8 mouse cellular contexts compared by ENCODE assay signal in the genomic region with DNA sequence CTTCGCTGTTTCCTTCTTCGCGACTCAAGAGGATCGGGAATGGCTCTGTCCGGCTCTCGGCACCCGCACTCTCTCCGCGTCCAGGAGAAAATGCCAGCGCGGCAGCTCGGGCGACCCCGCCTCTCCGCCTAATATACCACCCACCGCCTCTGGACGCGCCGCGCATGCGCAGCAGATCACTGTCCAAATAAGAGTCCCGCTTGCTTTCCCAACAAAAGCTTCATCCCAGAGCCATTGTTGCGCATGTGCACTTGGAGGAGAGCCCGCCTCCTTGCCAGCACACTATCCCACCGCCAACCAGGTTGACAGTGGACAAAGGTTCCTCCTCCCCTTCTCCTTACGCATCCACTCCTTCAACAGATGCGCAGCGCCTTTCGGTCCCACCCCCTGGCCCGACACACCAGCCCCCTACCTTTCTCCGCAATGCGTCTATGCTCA. TPM values are rescaled to one million over a fixed set of nuclear protein-coding genes. Genes with fewer than 3 reads are reported as not detected.
DNase-seq lines count a peak whose midpoint lies in the region; ATAC-seq and TF ChIP-seq lines count a peak whose summit lies in the region.

A gene (minus strand): TSS at position 226 of the 438 bp plus-strand sequence.

- peak; percentile 40 to 45 for DNase-seq in spleen, adult 18-20 months
- DNase-seq in spleen, adult 12 weeks (ENCODE audit: low spot score) = no peak
- DNase-seq in embryonic facial prominence, embryonic 11.5 days (ENCODE audit: low spot score) = peak; percentile 92
- peak; percentile 89 to 95 for DNase-seq in heart, adult 18-20 months
- peak; percentile 97 for DNase-seq in kidney, adult 2 months
- DNase-seq in limb, embryonic 11.5 days (ENCODE audit: low spot score) = peak; percentile 91
- DNase-seq in spleen, postnatal 4 days (ENCODE audit: low spot score in 2 of 2) = peak; percentile 36 to 69

- peak; percentile 95 for ATAC-seq in embryonic facial prominence, embryonic 11.5 days (replicated peaks; ENCODE audit: insufficient number of reproducible peaks, low FRiP score, low TSS enrichment, low read depth)
- ATAC-seq in limb, embryonic 11.5 days (ENCODE audit: insufficient number of reproducible peaks, low FRiP score, low TSS enrichment, low read depth) = peak; percentile 95
- peak; percentile 92 for ATAC-seq in midbrain, embryonic 13.5 days

- peak; percentile 43 for TF ChIP-seq POLR2A in kidney, adult 2 months (IDR thresholded peaks at IDR 0.05; ENCODE audit: low read depth, low read length)

- no peaks in the 10 kb centered on the region; the same call in 1 of the 2 replicates for H3K27me3 ChIP-seq in embryonic facial prominence, embryonic 11.5 days (ENCODE audit: control insufficient read depth, insufficient read depth, low read length)
- no peaks in the 10 kb centered on the region for H3K27me3 ChIP-seq in kidney, adult 2 months (replicated peaks; ENCODE audit: control insufficient read depth, insufficient read depth, low read length)
- H3K27me3 ChIP-seq in limb, embryonic 11.5 days (ENCODE audit: control insufficient read depth, insufficient read depth, low read length) = peaks cover 12% of the 10 kb centered on the region; the same call in 1 of the 2 replicates
- no peaks in the 10 kb centered on the region; the same call in 1 of the 2 replicates for H3K27me3 ChIP-seq in midbrain, embryonic 13.5 days

- peak within 1 kb of the TSS; percentile 82 for H3K9ac ChIP-seq in embryonic facial prominence, embryonic 11.5 days (replicated peaks; ENCODE audit: low read length)
- peak within 1 kb of the TSS; percentile 79 for H3K9ac ChIP-seq in limb, embryonic 11.5 days (ENCODE audit: low read length)
- peak within 1 kb of the TSS; percentile 86 for H3K9ac ChIP-seq in midbrain, embryonic 13.5 days (replicated peaks)

- peak within 1 kb of the TSS; percentile 45 for H3K4me2 ChIP-seq in embryonic facial prominence, embryonic 11.5 days (ENCODE audit: low read depth, low read length)
- peak within 1 kb of the TSS; percentile 43 for H3K4me2 ChIP-seq in limb, embryonic 11.5 days (ENCODE audit: low read depth, severe bottlenecking)
- peak within 1 kb of the TSS; percentile 60 for H3K4me2 ChIP-seq in midbrain, embryonic 13.5 days (replicated peaks)

- H3K4me1 ChIP-seq in embryonic facial prominence, embryonic 11.5 days (ENCODE audit: control insufficient read depth, insufficient read depth, low read length) = no peaks in the 10 kb centered on the region
- H3K4me1 ChIP-seq in kidney, adult 2 months (ENCODE audit: control insufficient read depth, insufficient read depth, low read length) = no peaks in the 10 kb centered on the region
- H3K4me1 ChIP-seq in limb, embryonic 11.5 days (ENCODE audit: control insufficient read depth, insufficient read depth, low read length) = 0 out of 2 replicates have a peak, but pooled peaks cover 3% of the 10 kb centered on the region
- H3K4me1 ChIP-seq in midbrain, embryonic 13.5 days (replicated peaks) = peaks cover 41% of the 10 kb centered on the region

- 23% methylated on average over 30 of the region's 32 CpGs for WGBS in embryonic facial prominence, embryonic 11.5 days
- 0% methylated on average over 32 of the region's 32 CpGs for WGBS in kidney, adult 2 months
- WGBS in limb, embryonic 11.5 days = 16% methylated on average over 31 of the region's 32 CpGs
- 24% methylated on average over 32 of the region's 32 CpGs for WGBS in midbrain, embryonic 13.5 days

- TF ChIP-seq CTCF in kidney, adult 2 months (conservative IDR thresholded peaks at IDR 0.05; ENCODE audit: insufficient read depth, insufficient read length, low read depth, low read length) = no peak

- no peaks in the 10 kb centered on the region; the same call in none of the 2 replicates for H3K36me3 ChIP-seq in embryonic facial prominence, embryonic 11.5 days (replicated peaks; ENCODE audit: control insufficient read depth, insufficient read depth, low read depth, low read length)
- H3K36me3 ChIP-seq in kidney, adult 2 months (ENCODE audit: control insufficient read depth, insufficient read depth, low read length) = peaks cover 5% of the 10 kb centered on the region; the same call in 1 of the 2 replicates
- peaks cover 2% of the 10 kb centered on the region; the same call in 1 of the 2 replicates for H3K36me3 ChIP-seq in limb, embryonic 11.5 days (ENCODE audit: control insufficient read depth, insufficient read depth, low read length)
- peaks cover 29% of the 10 kb centered on the region for H3K36me3 ChIP-seq in midbrain, embryonic 13.5 days

- H3K27ac ChIP-seq in embryonic facial prominence, embryonic 11.5 days (replicated peaks; ENCODE audit: low read depth, low read length) = peak within 1 kb of the TSS; percentile 76
- H3K27ac ChIP-seq in kidney, adult 2 months (ENCODE audit: insufficient read depth, low read depth, low read length) = peak within 1 kb of the TSS; percentile 54
- peak within 1 kb of the TSS; percentile 81 for H3K27ac ChIP-seq in limb, embryonic 11.5 days (replicated peaks; ENCODE audit: low read depth, low read length)
- peak within 1 kb of the TSS; percentile 96 for H3K27ac ChIP-seq in midbrain, embryonic 13.5 days

- peak within 1 kb of the TSS; percentile 61 for H3K4me3 ChIP-seq in embryonic facial prominence, embryonic 11.5 days (ENCODE audit: low read depth, low read length)
- peak within 1 kb of the TSS; percentile 79 for H3K4me3 ChIP-seq in kidney, adult 2 months (ENCODE audit: insufficient read depth, low read depth, low read length)
- peak within 1 kb of the TSS; percentile 63 for H3K4me3 ChIP-seq in limb, embryonic 11.5 days (ENCODE audit: low read depth, low read length)
- H3K4me3 ChIP-seq in midbrain, embryonic 13.5 days (replicated peaks) = peak within 1 kb of the TSS; percentile 64

- no peaks in the 10 kb centered on the region for H3K9me3 ChIP-seq in embryonic facial prominence, embryonic 11.5 days (replicated peaks; ENCODE audit: control insufficient read depth, low read length)
- no peaks in the 10 kb centered on the region for H3K9me3 ChIP-seq in limb, embryonic 11.5 days (ENCODE audit: control insufficient read depth, low read length)
- H3K9me3 ChIP-seq in midbrain, embryonic 13.5 days = no peaks in the 10 kb centered on the region

RNA-seq across cellular contexts. Expression of the gene that starts here (rescaled TPM):
- 829 and 856 TPM in 2 replicates for polyA plus RNA-seq in embryonic facial prominence, embryonic 11.5 days (2014; fragmentation: Nextera tagmentation; extraction: Ambion mirVana)
- 100 to 1,000 TPM in 1 of 2 experiments, 10 to 100 TPM in 1; 99.6 to 103 TPM for total RNA-seq in heart, adult 18-20 months (2021)
- polyA plus RNA-seq in kidney, adult 2 months (2012; rRNA removed) = 137 and 167 TPM in 2 replicates
- 765 and 789 TPM in 2 replicates for polyA plus RNA-seq in limb, embryonic 11.5 days (2014; fragmentation: Nextera tagmentation; extraction: Ambion mirVana)
- 1,114 and 1,161 TPM in 2 replicates for polyA plus RNA-seq in midbrain, embryonic 13.5 days (2015; fragmentation: Nextera tagmentation; extraction: Ambion mirVana)
